Mouse (Mus musculus) small intestine, adult 10 weeks (tissue): Measurements from ENCODE around the gene Cspg5. TPM values are rescaled to one million over a fixed set of nuclear protein-coding genes. Genes with fewer than 3 reads are reported as not detected.

ENCODE experiments used
- polyA plus RNA-seq: library from polyadenylated mRNA; stranded (reverse); fragments of 350-450 nt; fragmentation: Illumina TruSeq; extraction: RNeasy Lipid Tissue Mini Kit (QIAGEN cat#74804); gene quantifications from one replicate; pipeline ENCODE4 v1.2.3, GENCODE M21; 2014; ENCODE audit warnings: low replicate concordance

Cspg5 gene
- polyA plus RNA-seq = not detected

DNA sequence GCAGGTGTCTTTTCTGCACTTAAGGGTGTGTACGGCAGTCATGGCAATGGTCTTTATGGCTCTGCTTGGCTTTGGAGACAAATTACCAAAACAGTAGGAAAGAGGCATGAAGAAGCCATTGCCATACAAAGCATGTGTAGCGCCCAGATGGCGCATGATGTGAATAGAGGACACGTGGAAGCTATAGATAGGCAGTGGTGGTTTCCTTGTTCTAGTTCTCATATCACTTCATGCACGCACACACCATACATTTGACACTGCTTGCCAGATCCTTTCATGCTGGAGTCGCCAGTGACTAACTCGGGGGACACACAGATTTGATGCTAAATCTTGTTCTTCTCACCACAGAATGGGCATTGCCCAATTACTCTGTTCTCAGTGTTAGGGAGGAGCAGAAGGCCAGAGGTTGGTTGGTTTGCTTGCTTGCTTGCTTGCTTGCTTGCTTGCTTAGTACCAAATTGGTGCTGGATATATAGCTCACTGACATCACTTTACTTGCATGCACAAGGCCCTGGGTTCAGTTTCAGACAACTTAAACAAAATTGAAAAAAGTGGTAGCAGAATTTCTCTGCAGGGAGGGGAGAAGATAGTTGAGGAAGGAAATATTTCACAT lies at the start of gene Cspg5:
Cspg5 (plus strand) TSS at position 563 of the 613 bp plus-strand sequence.

DNA sequence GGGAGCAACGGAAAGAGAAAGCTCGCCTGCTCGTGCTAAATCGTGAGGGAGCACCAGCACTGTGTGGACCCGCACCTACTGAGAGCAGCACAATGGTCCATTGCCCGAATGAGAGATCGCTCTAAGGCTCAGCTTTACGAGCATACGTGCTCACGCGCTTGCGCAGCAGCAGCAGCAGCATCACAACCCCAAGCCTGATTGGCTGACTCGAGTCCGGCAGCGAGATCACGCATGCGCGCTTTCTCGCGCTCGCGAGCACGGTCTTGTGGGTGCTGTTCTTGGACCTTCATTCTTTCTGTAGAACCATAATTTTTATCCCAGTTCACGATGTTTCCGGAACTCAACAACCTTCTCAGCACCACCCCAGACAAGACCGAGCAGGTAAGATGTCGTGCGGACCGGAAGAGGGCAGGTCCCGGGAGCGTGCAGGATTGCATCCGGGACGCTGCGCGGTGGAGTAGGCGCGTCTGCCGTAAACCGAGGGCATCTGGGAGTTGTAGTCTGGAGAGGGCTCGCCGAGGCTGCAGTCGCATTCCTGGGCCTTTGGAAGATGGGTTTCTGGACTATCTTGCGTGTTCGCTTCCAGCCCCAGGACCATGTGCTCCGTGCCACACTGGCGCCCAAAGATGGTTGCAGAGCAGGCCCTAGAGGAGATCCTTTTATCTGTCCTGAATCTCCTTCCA lies 61.5 kb downstream of the Cspg5 start, which contains the start of gene Elp6:
Elp6 (plus strand) TSS at position 205 of the 683 bp plus-strand sequence.

Other genes starting within 250 kb of the Cspg5 start
- 24.8 TPM for gene Smarcc1, start 126.1 kb upstream of the Cspg5 start, polyA plus RNA-seq
- gene Dhx30, start 126.0 kb upstream of the Cspg5 start, polyA plus RNA-seq = 16.3 TPM
- not detected for gene Elp6, start 61.4 kb downstream of the Cspg5 start, polyA plus RNA-seq
- gene Scap, start 89.5 kb downstream of the Cspg5 start, polyA plus RNA-seq = 0.11 TPM
- gene Ptpn23, start 164.4 kb downstream of the Cspg5 start, polyA plus RNA-seq = 0.33 TPM
- gene Ngp, start 176.0 kb downstream of the Cspg5 start, polyA plus RNA-seq = not detected
- gene Klhl18, start 232.9 kb downstream of the Cspg5 start, polyA plus RNA-seq = 5.6 TPM
- gene Kif9, start 233.2 kb downstream of the Cspg5 start, polyA plus RNA-seq = 0.56 TPM